Mouse (Mus musculus) intestine, embryonic 16.5 days (tissue): ENCODE measurements around the gene Luzp2. TPM values are rescaled to one million over a fixed set of nuclear protein-coding genes. Genes with fewer than 3 reads are reported as not detected.

Source experiments
- ATAC-seq: fragments of 200-750 bp; cut with Nextera tagmentation; 2 replicates; pipeline ENCODE4 v1.8.0; 2017; ENCODE audit warnings: moderate TSS enrichment, moderate library complexity
- H3K27ac ChIP-seq: fragments of 300-500 bp; sonication (generic); 2 replicates; pipeline ENCODE4 v1.5.1; 2014; ENCODE audit warnings: mild to moderate bottlenecking, low read length
- H3K27me3 ChIP-seq: fragments of 300-500 bp; sonication (generic); replicated peaks from 2 replicates; pipeline ENCODE4 v1.6.1; 2014; ENCODE audit warnings: low read length, control low read depth, mixed read lengths; ENCODE audit not compliant: control insufficient read depth, insufficient read depth
- H3K36me3 ChIP-seq: fragments of 300-500 bp; sonication (generic); 2 replicates; pipeline ENCODE4 v1.6.1; 2014; ENCODE audit warnings: low read length, control low read depth; ENCODE audit not compliant: control insufficient read depth, insufficient read depth
- H3K4me1 ChIP-seq: fragments of 300-500 bp; sonication (generic); 2 replicates; pipeline ENCODE4 v1.6.1; 2014; ENCODE audit warnings: low read length, control low read depth, mixed read lengths; ENCODE audit not compliant: control insufficient read depth, insufficient read depth
- H3K4me2 ChIP-seq: fragments of 300-500 bp; sonication (generic); 2 replicates; pipeline ENCODE4 v1.6.1; 2014; ENCODE audit warnings: low read depth, low read length, control low read depth
- H3K4me3 ChIP-seq: fragments of 300-500 bp; sonication (generic); 2 replicates; pipeline ENCODE4 v1.5.1; 2014; ENCODE audit warnings: mild to moderate bottlenecking, low read length
- H3K9ac ChIP-seq: fragments of 300-500 bp; sonication (generic); 2 replicates; pipeline ENCODE4 v1.6.1; 2014; ENCODE audit warnings: low read depth, low read length
- H3K9me3 ChIP-seq: fragments of 300-500 bp; sonication (generic); 2 replicates; pipeline ENCODE4 v1.6.1; 2016; ENCODE audit warnings: low read length, control low read depth; ENCODE audit not compliant: control insufficient read depth
- WGBS: fragments of 180-500 bp; shearing (Covaris S2); extraction: QIAGEN DNeasy Blood & Tissue Kit; methylation state at CpG from one replicate; pipeline ENCODE4 v1.1.7; 2014; 5-methylcytosine and 5-hydroxymethylcytosine counted together
- polyA plus RNA-seq: library from polyadenylated mRNA; unstranded; fragments of >200 nt; fragmentation: Nextera tagmentation; extraction: Ambion mirVana; gene quantifications from 2 replicates; pipeline ENCODE4 v1.2.1, GENCODE M21; 2015

Gene Luzp2
- polyA plus RNA-seq, 1 experiment from 2014 or later: 0.50 TPM

DNA sequence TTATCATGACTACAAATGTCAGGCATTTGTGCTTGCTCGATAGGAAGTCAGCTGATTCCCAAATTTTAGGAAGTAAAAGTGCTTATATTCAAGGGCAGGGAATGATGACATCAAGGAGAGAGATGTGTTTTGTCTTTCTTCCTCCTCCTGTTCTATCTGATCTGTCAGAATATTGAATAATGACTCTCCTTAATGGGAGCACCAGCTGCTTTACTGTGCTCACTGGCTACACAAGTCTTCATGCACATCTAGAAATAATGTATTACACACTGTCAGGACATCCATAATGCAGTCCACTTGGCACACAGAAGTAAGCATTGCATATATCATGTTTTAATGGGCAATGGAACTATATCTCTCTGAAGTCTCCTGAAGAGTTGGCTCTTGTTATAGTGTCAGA, 17.6 kb downstream of the Luzp2 start:
- WGBS: 54% methylated on average over 1 of the region's 1 CpGs
- H3K4me3 ChIP-seq: no peak overlapping the region
- H3K27ac ChIP-seq: no peak overlapping the region
- H3K36me3 ChIP-seq: no peaks in the 10 kb centered on the region
- H3K4me2 ChIP-seq: no peak overlapping the region
- H3K9me3 ChIP-seq: no peaks in the 10 kb centered on the region
- no peaks in the 10 kb centered on the region for H3K4me1 ChIP-seq
- H3K9ac ChIP-seq: no peak overlapping the region
- no peak for ATAC-seq
- no peaks in the 10 kb centered on the region for H3K27me3 ChIP-seq

DNA sequence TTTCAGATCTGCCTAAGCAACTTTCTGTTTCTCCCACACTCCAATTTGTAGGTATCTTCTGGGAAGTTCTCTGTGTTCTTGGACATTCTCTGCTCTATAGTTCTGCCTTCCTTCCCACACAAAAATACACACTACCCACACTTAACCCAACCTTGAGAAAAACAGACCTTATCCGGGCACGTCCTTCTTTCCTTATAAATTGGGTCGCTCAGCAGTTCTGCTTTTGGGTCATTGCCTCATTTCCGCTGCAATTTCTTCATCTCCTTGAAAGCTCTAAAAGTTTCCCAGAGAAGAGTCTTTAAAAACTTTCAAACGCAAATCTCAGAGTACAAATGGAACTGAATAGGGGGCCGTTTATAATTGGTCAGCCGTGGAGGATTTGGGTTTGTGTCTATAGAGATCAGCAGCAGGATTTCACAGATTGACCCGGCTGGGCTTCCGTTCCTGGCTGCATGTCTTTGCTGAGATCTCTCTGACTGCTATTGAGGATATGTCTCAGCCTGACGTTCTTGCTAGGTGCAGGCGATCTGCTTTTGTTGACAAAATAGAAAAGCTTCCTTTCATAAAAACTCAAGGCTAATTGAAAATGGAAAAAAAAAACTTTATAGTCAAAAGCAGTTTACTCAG, 26.0 kb downstream of the Luzp2 start:
- Histone ChIP-seq H3K27ac (no peak overlapping the region), H3K9me3 (no peaks in the 10 kb centered on the region), H3K36me3 (no peaks in the 10 kb centered on the region), H3K4me1 (no peaks in the 10 kb centered on the region), H3K9ac (no peak overlapping the region), H3K27me3 (no peaks in the 10 kb centered on the region), H3K4me3 (no peak overlapping the region), H3K4me2 (no peak overlapping the region)
- WGBS: 81% methylated on average over 11 of the region's 11 CpGs
- ATAC-seq: no peak

DNA sequence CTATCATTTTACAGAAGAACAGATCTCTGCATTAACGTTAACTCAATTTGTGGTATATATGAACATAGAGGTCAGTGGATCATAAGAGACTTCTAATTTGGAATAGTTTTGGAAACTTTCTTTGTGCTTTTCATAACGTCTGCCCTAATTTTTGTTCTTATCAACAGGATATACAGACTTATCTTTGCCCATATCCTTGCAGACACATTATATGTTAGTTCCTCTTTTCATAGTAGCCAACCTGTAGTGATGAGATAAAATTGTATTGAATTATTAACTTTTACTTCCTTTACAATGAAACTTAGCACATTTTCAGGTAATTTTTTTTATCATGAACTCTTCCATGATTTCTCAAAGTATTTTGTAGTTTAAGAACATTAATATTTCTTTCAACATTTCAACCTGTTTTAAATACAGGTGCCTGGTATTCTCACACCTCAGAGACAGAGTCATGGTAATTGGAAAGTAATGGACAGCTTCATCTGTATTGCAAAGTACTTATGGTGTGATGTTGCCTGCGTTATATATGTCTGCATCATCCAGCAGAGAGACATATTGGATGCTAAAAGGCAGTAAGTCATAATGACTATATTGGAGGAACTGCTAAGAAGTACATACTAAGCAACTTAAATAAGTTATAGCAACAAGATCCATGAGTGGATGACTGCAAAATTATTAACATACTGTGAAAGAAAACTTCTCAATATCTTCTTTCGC, 43.8 kb downstream of the Luzp2 start:
- Histone ChIP-seq H3K36me3 (no peaks in the 10 kb centered on the region), H3K4me2 (no peak overlapping the region), H3K27me3 (no peaks in the 10 kb centered on the region), H3K9ac (no peak overlapping the region), H3K4me3 (no peak overlapping the region), H3K4me1 (no peaks in the 10 kb centered on the region), H3K9me3 (no peaks in the 10 kb centered on the region), H3K27ac (no peak overlapping the region)
- WGBS: 85% methylated on average over 4 of the region's 4 CpGs
- ATAC-seq: no peak

DNA sequence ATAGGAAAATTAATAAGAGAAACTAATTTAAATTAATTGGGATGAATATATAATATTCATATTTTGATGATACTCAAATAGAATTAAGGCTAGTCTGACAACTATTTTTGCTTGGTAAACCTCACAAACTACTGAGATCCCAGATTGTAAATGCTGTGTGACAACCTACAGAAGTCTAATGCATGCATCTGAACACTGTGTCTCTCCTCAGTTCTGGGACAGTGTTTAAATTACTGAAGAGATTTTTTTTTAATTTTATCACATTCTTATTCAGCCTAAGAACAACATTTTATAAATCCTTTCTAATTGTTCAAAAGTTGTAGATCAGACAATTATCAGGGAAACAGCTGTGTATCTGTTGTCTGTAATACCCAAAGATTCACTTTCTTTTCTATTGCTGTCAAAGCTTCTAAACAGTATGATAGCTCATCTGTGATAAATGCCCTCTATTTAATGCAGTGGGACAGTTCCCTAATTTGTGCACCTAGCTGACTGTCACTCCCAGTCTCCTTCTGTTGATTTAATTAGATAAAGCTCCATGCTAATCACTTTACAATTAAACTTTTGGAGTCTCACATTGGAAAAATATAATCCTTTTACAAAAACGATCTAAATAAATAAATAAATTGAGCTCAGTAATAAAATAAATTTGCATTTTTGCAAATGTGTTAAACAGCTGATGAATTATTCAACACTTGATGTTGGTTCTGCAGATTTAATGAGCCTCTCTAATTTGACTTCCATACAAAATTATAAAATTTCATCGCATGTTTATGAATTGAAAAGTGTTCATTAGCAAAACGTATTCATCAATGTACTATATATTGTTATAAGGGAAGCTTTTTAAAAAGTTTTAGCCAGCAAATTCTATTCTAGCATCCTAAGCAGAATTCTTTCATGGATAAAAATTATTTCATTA, 58.7 kb downstream of the Luzp2 start:
- Histone ChIP-seq H3K4me3 (no peak overlapping the region), H3K36me3 (no peaks in the 10 kb centered on the region), H3K27me3 (no peaks in the 10 kb centered on the region), H3K9me3 (no peaks in the 10 kb centered on the region), H3K27ac (no peak overlapping the region), H3K4me2 (no peak overlapping the region), H3K9ac (no peak overlapping the region), H3K4me1 (no peaks in the 10 kb centered on the region)
- no peak for ATAC-seq
- 79% methylated on average over 3 of the region's 3 CpGs for WGBS

DNA sequence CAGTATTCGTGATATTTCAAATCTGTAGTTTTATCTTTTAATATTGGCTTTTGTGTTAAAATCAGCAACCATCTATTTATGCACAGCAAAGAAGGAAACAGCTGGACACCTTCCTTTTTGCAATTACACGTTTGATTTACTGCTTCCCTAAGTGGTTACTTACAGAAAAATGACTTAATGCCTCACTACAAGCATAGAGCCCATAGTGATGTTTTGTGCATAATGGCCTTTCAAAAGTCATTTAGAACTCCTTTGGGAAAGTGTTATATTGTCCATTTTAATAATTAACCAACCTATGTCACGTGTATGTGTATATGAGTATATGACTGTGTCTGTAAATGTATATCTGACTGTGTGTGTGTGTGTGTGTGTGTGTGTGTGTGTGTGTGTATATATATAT, 63.3 kb downstream of the Luzp2 start:
- WGBS: 64% methylated on average over 3 of the region's 3 CpGs
- no peak overlapping the region for H3K4me3 ChIP-seq
- H3K9me3 ChIP-seq: no peaks in the 10 kb centered on the region
- no peak overlapping the region for H3K4me2 ChIP-seq
- no peak for ATAC-seq
- H3K36me3 ChIP-seq: no peaks in the 10 kb centered on the region
- H3K9ac ChIP-seq: no peak overlapping the region
- H3K27ac ChIP-seq: no peak overlapping the region
- no peaks in the 10 kb centered on the region for H3K27me3 ChIP-seq
- H3K4me1 ChIP-seq: no peaks in the 10 kb centered on the region

DNA sequence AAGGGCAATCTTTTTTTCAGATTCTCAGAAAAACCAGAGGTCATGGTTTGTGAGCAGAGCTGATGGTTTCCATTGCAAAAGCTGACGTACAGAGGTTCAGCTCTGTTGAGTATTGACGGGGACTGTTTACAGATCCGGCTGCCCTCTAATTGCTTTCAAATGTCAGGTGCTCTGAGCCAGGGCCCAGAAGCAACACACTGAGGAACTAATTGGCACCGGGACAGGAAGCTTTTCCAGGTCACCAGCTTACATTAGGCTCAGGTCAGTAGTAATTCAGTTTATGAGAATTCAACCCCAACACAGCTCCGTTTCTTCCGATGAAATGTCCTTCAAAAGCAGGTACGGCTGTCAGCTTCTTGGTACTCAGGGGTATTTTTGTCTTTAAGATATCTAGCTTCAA, 74.7 kb downstream of the Luzp2 start:
- no peak for ATAC-seq
- H3K4me1 ChIP-seq: no peaks in the 10 kb centered on the region
- no peak overlapping the region for H3K27ac ChIP-seq
- H3K9ac ChIP-seq: no peak overlapping the region
- H3K36me3 ChIP-seq: no peaks in the 10 kb centered on the region
- no peak overlapping the region for H3K4me3 ChIP-seq
- H3K27me3 ChIP-seq: no peaks in the 10 kb centered on the region
- H3K4me2 ChIP-seq: no peak overlapping the region
- H3K9me3 ChIP-seq: no peaks in the 10 kb centered on the region
- 58% methylated on average over 7 of the region's 7 CpGs for WGBS

DNA sequence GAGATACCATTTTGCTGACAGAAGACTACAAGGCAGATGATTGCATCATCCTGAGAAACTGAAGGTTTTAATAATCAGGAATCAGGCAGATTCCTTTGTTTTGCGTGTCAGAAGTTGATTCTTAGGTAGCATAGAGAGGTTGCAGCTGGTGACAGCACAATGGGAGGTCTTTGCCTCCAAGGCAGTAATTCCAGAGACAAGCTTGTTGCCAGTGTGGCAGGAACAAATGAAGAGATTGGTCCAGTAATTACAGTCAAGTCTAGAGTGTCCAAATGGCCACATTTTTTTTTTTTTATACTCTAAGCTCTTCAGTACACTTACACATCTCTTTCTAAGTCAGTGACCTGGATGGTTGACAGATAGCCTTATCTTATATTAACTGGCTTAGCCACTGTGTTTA, 78.7 kb downstream of the Luzp2 start:
- no peak overlapping the region for H3K27ac ChIP-seq
- no peaks in the 10 kb centered on the region for H3K9me3 ChIP-seq
- H3K27me3 ChIP-seq: no peaks in the 10 kb centered on the region
- H3K4me3 ChIP-seq: no peak overlapping the region
- H3K9ac ChIP-seq: no peak overlapping the region
- ATAC-seq: no peak
- no peaks in the 10 kb centered on the region for H3K36me3 ChIP-seq
- no peaks in the 10 kb centered on the region for H3K4me1 ChIP-seq
- no peak overlapping the region for H3K4me2 ChIP-seq
- WGBS: 43% methylated on average over 1 of the region's 1 CpGs

DNA sequence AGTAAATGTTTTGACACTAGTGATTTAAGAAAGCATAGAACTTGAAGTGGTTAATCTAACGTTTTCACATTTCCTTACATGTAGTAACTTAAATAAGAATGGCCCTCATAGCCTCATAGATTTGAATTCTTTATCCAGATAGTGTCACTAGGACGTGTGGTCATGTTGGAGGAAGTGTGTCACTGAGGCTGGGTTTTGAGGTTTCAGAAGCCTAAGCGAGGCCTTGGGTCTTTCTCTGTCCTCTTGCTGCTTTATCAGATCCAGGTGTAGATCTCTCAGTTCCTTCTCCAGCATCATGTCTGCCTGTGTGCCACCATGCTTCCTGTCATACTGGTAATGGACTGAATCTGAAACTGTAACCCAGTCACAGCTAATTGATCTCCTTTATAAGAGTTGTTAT, 86.7 kb downstream of the Luzp2 start:
- no peaks in the 10 kb centered on the region for H3K27me3 ChIP-seq
- no peak overlapping the region for H3K4me2 ChIP-seq
- H3K9me3 ChIP-seq: no peaks in the 10 kb centered on the region
- ATAC-seq: no peak
- WGBS: 65% methylated on average over 3 of the region's 3 CpGs
- H3K4me3 ChIP-seq: no peak overlapping the region
- H3K36me3 ChIP-seq: no peaks in the 10 kb centered on the region
- H3K27ac ChIP-seq: no peak overlapping the region
- H3K9ac ChIP-seq: no peak overlapping the region
- no peaks in the 10 kb centered on the region for H3K4me1 ChIP-seq

DNA sequence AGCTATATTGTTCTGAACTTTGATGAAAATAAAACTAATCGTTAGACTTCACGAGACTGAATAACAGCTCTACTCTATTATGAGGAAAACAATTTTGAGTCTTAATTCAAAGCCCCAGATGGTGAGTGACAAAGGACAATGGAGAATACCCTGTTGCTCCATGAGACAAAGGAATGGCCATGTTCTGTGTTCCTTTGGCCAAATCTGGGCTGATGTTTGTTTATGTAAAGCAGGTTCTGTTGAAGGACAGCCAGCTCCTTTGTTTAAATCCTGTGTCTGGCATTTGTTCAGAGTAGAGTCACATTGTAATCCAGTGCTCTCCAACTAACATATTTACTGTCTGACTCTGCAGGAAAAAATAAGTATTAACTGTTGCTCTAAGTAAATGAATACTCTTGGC, 121.5 kb downstream of the Luzp2 start:
- Histone ChIP-seq H3K4me2 (no peak overlapping the region), H3K27me3 (no peaks in the 10 kb centered on the region), H3K9me3 (no peaks in the 10 kb centered on the region), H3K9ac (no peak overlapping the region), H3K27ac (no peak overlapping the region), H3K36me3 (no peaks in the 10 kb centered on the region), H3K4me3 (no peak overlapping the region), H3K4me1 (no peaks in the 10 kb centered on the region)
- 85% methylated on average over 2 of the region's 2 CpGs for WGBS
- no peak for ATAC-seq
